Mouse (Mus musculus): ENCODE results near the gene Stac2.

DNA sequence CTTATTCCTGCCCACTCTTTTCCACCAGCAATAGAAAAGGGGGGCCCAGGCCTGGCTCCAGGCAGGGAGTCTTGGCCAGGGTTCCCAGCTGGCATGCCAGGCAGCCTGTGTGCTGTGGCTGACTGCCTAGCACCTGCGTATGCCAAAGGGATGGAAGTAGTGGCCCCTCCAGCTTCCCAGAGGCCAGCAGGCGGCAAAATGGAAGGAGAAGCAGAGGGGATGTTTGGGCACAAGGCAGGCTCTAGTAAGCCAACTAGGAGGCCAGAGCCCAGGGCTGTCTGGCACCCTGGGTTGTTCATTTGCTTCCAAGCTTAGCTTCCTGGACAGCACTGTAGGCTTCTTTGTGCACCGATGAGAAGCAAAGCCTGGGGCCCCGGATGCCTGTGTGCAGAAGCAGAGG, 5.5 kb downstream of the Stac2 start:
- TF ChIP-seq CTCF (IDR thresholded peaks at IDR 0.05; ENCODE audit: low read depth, low read length) (no peak), GATA1 (IDR thresholded peaks at IDR 0.05; ENCODE audit: borderline replicate concordance, low read length) (no peak), TAL1 (conservative IDR thresholded peaks at IDR 0.05; ENCODE audit: low read depth, low read length) (no peak), POLR2AphosphoS5 (IDR thresholded peaks at IDR 0.05; ENCODE audit: insufficient replicate concordance, low read depth, low read length) (no peak)
